Mouse (Mus musculus) ES-Bruce4 (cell line): ENCODE results near the gene Mat2a.

Source experiments
- CTCF ChIP-seq: IDR thresholded peaks from one replicate; pipeline ENCODE4 v1.8.1; 2011; ENCODE audit warnings: low read depth, low read length
- EP300 ChIP-seq: IDR thresholded peaks from 2 replicates; pipeline ENCODE4 v1.6.1; 2011; ENCODE audit warnings: low read depth, low read length; ENCODE audit not compliant: insufficient read depth
- POLR2A ChIP-seq: IDR thresholded peaks from one replicate; pipeline ENCODE4 v1.8.1; 2011; ENCODE audit warnings: low read length; ENCODE audit not compliant: insufficient read depth

GRCm38 (mm10) chr6:72415964-72416772, 23.2 kb downstream of the Mat2a start:
- TF ChIP-seq CTCF (no peak), POLR2A (no peak), EP300 (no peak)
